Mouse (Mus musculus) heart, adult 2 months (tissue): ENCODE data around the gene Tmem104.

Experiments
- CTCF ChIP-seq: fragments of 200-600 bp; IDR thresholded peaks from 2 replicates; pipeline ENCODE4 v1.8.1; 2022; ENCODE audit warnings: antibody characterized with exemption, mild to moderate bottlenecking, moderate library complexity
- POLR2A ChIP-seq: fragments of 200-500 bp; IDR thresholded peaks from 2 replicates; pipeline ENCODE4 v1.6.1; 2011; ENCODE audit warnings: mild to moderate bottlenecking, low read depth, low read length, control low read depth; ENCODE audit not compliant: insufficient read depth

GRCm38 (mm10) chr11:115231168-115231915, 44.1 kb downstream of the Tmem104 start:
- TF ChIP-seq CTCF (no peak), POLR2A (no peak)
